8 mouse cellular contexts compared by ENCODE assay signal in the genomic region with DNA sequence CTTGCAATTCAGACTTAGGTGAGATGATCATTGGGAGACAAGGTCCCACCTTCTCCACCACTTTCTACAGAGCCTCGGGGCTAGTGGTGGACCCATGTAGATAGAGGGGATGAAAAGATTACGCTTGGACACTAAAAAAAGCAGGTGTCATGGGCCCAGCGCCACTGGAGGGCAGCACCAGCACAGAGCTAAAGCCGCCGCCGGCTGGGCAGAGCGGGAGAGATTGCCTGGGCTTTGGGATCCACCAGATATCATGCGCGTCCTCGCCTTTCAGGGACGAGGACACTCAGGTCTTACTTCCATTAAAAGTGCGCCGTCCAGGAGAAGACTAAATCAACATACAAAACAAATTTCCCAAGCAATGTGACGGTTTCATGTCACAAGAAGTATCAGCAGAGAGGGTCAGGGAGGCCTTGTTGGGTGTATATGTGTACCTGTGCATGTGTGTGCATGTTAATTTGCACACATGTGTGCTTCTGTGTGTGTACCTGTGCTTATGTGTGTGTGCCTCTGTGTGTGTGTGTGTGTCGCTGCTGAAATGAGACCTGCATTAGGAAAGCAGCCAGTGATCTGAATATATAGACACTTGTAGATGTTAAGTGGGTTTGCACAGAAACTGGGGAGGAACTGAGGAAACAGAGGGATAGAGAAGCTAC. TPM values are rescaled to one million over a fixed set of nuclear protein-coding genes. Genes with fewer than 3 reads are reported as not detected.
DNase-seq lines count a peak whose midpoint lies in the region.

No protein-coding gene starts in this region.

- 6% methylated on average over 15 of the region's 15 CpGs for WGBS in hindbrain, embryonic 10.5 days

- H3K9me3 ChIP-seq in hindbrain, embryonic 10.5 days = no peaks in the 10 kb centered on the region

- H3K4me1 ChIP-seq in hindbrain, embryonic 10.5 days (replicated peaks) = peaks cover 26% of the 10 kb centered on the region

- peaks cover 52% of the 10 kb centered on the region for H3K27me3 ChIP-seq in hindbrain, embryonic 10.5 days (ENCODE audit: insufficient read depth, poor library complexity, severe bottlenecking)

- H3K27ac ChIP-seq in hindbrain, embryonic 10.5 days = no peak overlapping the region

- peak; percentile 63 for DNase-seq in ES-CJ7 (ENCODE audit: low read depth, low spot score)
- peak; percentile 60 for DNase-seq in cerebellum, adult 11 months
- peak; percentile 40 for DNase-seq in forelimb bud, embryonic 11.5 days (ENCODE audit: low read depth, low spot score)
- peak; percentile 81 for DNase-seq in hindbrain, embryonic 10.5 days (ENCODE audit: low spot score)
- DNase-seq in layer of hippocampus, postnatal 25 days (ENCODE audit: extremely low spot score in 1 of 2, low spot score in 1 of 2) = peak; percentile 75 to 85
- DNase-seq in lung, postnatal 25 days (ENCODE audit: low spot score) = peak; percentile 66
- peak; percentile 88 for DNase-seq in retina, embryonic 14.5 days (ENCODE audit: low spot score)
- DNase-seq in urinary bladder, adult 2 months (ENCODE audit: low spot score) = peak; percentile 61

- H3K36me3 ChIP-seq in hindbrain, embryonic 10.5 days = no peaks in the 10 kb centered on the region

- H3K4me3 ChIP-seq in hindbrain, embryonic 10.5 days = peak overlapping the region; percentile 31; the same call in 1 of the 2 replicates

RNA-seq across cellular contexts. Expression of a gene that starts 25.4 kb away (rescaled TPM):
- 13.8 and 14.0 TPM in 2 replicates for polyA plus RNA-seq in hindbrain, embryonic 10.5 days (2016; fragmentation: Nextera tagmentation; extraction: Ambion mirVana)
- total RNA-seq in layer of hippocampus, postnatal 25 days (2021) = 10 to 100 TPM; 15.1 to 18.1 TPM
- 15.8 and 16.8 TPM in 2 replicates for polyA plus RNA-seq in urinary bladder, adult 2 months (2012; rRNA removed)

RNA-seq across cellular contexts. Expression of a gene that starts 51.9 kb away (rescaled TPM):
- 26.0 and 31.7 TPM in 2 replicates for polyA plus RNA-seq in hindbrain, embryonic 10.5 days (2016; fragmentation: Nextera tagmentation; extraction: Ambion mirVana)
- 100 to 1,000 TPM in 1 of 2 experiments, 10 to 100 TPM in 1; 85.6 to 106 TPM for total RNA-seq in layer of hippocampus, postnatal 25 days (2021)
- polyA plus RNA-seq in urinary bladder, adult 2 months (2012; rRNA removed) = 36.2 and 36.7 TPM in 2 replicates
